In genomic region chr5:137533117-137533827, GRCm38 (mm10) we compare ENCODE assay signal across 1 mouse cellular context.
A peak's percentile ranks its signal among the peaks of the same experiment; 100 is the strongest.
TF ChIP-seq lines count a peak whose summit lies in the region.

Epo (minus strand) TSS chr5:137533242.
Gnb2 (minus strand) TSS chr5:137533510.

TF ChIP-seq in CH12.LX, 34 proteins besides CTCF, POLR2A, EP300 and RAD21 (continued from another document):
- TF ChIP-seq HCFC1 (IDR thresholded peaks at IDR 0.05; ENCODE audit: low read depth, low read length): peak; percentile 66
- no peak for TF ChIP-seq JUN (IDR thresholded peaks at IDR 0.05; ENCODE audit: insufficient read depth, low read depth, low read length)
- TF ChIP-seq ZNF384 (IDR thresholded peaks at IDR 0.05; ENCODE audit: low read depth, low read length): peak; percentile 96
- peak; percentile 91 for TF ChIP-seq TCF12 (IDR thresholded peaks at IDR 0.05; ENCODE audit: low read depth, low read length)
- no peak for TF ChIP-seq RCOR1 (conservative IDR thresholded peaks at IDR 0.05; ENCODE audit: low read depth, low read length)
- TF ChIP-seq ZKSCAN1 (IDR thresholded peaks at IDR 0.05; ENCODE audit: borderline replicate concordance, low read depth, low read length): peak; percentile 52; the same call in 1 of the 2 replicates
- peak; percentile 28 for TF ChIP-seq ZMIZ1 (IDR thresholded peaks at IDR 0.05; ENCODE audit: low read depth, low read length)
- TF ChIP-seq NRF1 (IDR thresholded peaks at IDR 0.05; ENCODE audit: low read depth, low read length): peak; percentile 45; the same call in 1 of the 2 replicates
- TF ChIP-seq BHLHE40 (IDR thresholded peaks at IDR 0.05; ENCODE audit: low read depth, low read length): peak; percentile 87
- TF ChIP-seq SMC3 (IDR thresholded peaks at IDR 0.05; ENCODE audit: low read depth, low read length): no peak; the same call in 1 of the 2 replicates
- TF ChIP-seq ELF1 (IDR thresholded peaks at IDR 0.05; ENCODE audit: low read depth, low read length): peak; percentile 77
- TF ChIP-seq SIN3A (IDR thresholded peaks at IDR 0.05; ENCODE audit: low read length): peak; percentile 93
- 0 out of 2 replicates have a peak, but pooled peaks have one; percentile 69 for TF ChIP-seq TBP (conservative IDR thresholded peaks at IDR 0.05; ENCODE audit: low read depth, low read length)
- 0 out of 2 replicates have a peak, but pooled peaks have one; percentile 42 for TF ChIP-seq MXI1 (IDR thresholded peaks at IDR 0.05; ENCODE audit: low read depth, low read length)
- TF ChIP-seq MAFK (IDR thresholded peaks at IDR 0.05; ENCODE audit: insufficient replicate concordance, low read length): no peak
- TF ChIP-seq USF1 (IDR thresholded peaks at IDR 0.05; ENCODE audit: low read depth, low read length): peak; percentile 97
- 0 out of 2 replicates have a peak, but pooled peaks have one; percentile 36 for TF ChIP-seq E2F4 (IDR thresholded peaks at IDR 0.05; ENCODE audit: insufficient replicate concordance, low read depth, low read length)
- peak; percentile 63 for TF ChIP-seq POLR2AphosphoS2 (IDR thresholded peaks at IDR 0.05; ENCODE audit: low read depth, low read length)
